Mouse (Mus musculus) cortical plate, adult 2 months (tissue): ENCODE measurements around the gene Tigit.

Source experiments
- CTCF ChIP-seq: fragments of 200-500 bp; IDR thresholded peaks from 2 replicates; pipeline ENCODE4 v1.5.1; 2011; ENCODE audit warnings: mild to moderate bottlenecking, control low read depth, low read length; ENCODE audit not compliant: insufficient read depth; ENCODE audit errors: extremely low read depth
- POLR2A ChIP-seq: fragments of 200-500 bp; IDR thresholded peaks from 2 replicates; pipeline ENCODE4 v1.6.1; 2011; ENCODE audit warnings: mild to moderate bottlenecking, low read length, control low read depth; ENCODE audit not compliant: insufficient read depth; ENCODE audit errors: extremely low read depth

DNA sequence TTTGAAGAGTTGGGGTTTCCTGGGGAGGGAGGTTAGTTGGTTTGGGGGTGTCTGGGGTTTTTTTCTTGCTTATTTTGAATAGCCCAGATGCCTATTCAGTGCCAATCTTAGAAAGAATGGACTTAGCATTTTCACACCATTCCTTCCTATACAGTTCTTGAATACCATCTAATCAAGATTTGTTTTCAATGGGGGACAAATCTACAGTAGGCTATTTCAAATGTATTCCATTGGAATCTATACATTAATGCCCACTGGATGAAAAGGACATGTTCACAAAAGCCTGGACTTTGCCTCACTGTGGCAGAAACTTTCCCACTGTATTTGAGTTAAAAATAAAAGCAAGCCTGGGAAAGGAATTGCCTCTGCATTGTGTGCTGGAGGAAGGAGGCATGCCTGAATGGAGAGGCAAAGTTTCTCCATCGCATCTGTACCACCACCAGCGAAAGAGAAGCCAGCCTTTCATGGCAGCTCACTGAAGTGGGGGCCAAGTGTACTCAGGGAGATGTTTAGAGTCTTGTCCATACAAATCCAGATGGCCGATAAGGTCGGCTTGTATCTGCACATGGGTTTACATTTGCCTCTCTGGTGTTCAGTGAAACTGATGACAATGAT, 59.4 kb downstream of the Tigit start:
- TF ChIP-seq CTCF (no peak), POLR2A (no peak)
